Mouse (Mus musculus) intestine, embryonic 16.5 days (tissue): Measurements from ENCODE around the gene Ddc. TPM values are rescaled to one million over a fixed set of nuclear protein-coding genes. Genes with fewer than 3 reads are reported as not detected.

Experiments
- ATAC-seq: fragments of 200-750 bp; cut with Nextera tagmentation; 2 replicates; pipeline ENCODE4 v1.8.0; 2017; ENCODE audit warnings: moderate TSS enrichment, moderate library complexity
- H3K27ac ChIP-seq: fragments of 300-500 bp; sonication (generic); 2 replicates; pipeline ENCODE4 v1.5.1; 2014; ENCODE audit warnings: mild to moderate bottlenecking, low read length
- H3K27me3 ChIP-seq: fragments of 300-500 bp; sonication (generic); replicated peaks from 2 replicates; pipeline ENCODE4 v1.6.1; 2014; ENCODE audit warnings: low read length, control low read depth, mixed read lengths; ENCODE audit not compliant: control insufficient read depth, insufficient read depth
- H3K36me3 ChIP-seq: fragments of 300-500 bp; sonication (generic); 2 replicates; pipeline ENCODE4 v1.6.1; 2014; ENCODE audit warnings: low read length, control low read depth; ENCODE audit not compliant: control insufficient read depth, insufficient read depth
- H3K4me1 ChIP-seq: fragments of 300-500 bp; sonication (generic); 2 replicates; pipeline ENCODE4 v1.6.1; 2014; ENCODE audit warnings: low read length, control low read depth, mixed read lengths; ENCODE audit not compliant: control insufficient read depth, insufficient read depth
- H3K4me2 ChIP-seq: fragments of 300-500 bp; sonication (generic); 2 replicates; pipeline ENCODE4 v1.6.1; 2014; ENCODE audit warnings: low read depth, low read length, control low read depth
- H3K4me3 ChIP-seq: fragments of 300-500 bp; sonication (generic); 2 replicates; pipeline ENCODE4 v1.5.1; 2014; ENCODE audit warnings: mild to moderate bottlenecking, low read length
- H3K9ac ChIP-seq: fragments of 300-500 bp; sonication (generic); 2 replicates; pipeline ENCODE4 v1.6.1; 2014; ENCODE audit warnings: low read depth, low read length
- H3K9me3 ChIP-seq: fragments of 300-500 bp; sonication (generic); 2 replicates; pipeline ENCODE4 v1.6.1; 2016; ENCODE audit warnings: low read length, control low read depth; ENCODE audit not compliant: control insufficient read depth
- WGBS: fragments of 180-500 bp; shearing (Covaris S2); extraction: QIAGEN DNeasy Blood & Tissue Kit; methylation state at CpG from one replicate; pipeline ENCODE4 v1.1.7; 2014; 5-methylcytosine and 5-hydroxymethylcytosine counted together
- polyA plus RNA-seq: library from polyadenylated mRNA; unstranded; fragments of >200 nt; fragmentation: Nextera tagmentation; extraction: Ambion mirVana; gene quantifications from 2 replicates; pipeline ENCODE4 v1.2.1, GENCODE M21; 2015

Ddc gene
- 44.0 and 44.7 TPM in 2 replicates for polyA plus RNA-seq

DNA sequence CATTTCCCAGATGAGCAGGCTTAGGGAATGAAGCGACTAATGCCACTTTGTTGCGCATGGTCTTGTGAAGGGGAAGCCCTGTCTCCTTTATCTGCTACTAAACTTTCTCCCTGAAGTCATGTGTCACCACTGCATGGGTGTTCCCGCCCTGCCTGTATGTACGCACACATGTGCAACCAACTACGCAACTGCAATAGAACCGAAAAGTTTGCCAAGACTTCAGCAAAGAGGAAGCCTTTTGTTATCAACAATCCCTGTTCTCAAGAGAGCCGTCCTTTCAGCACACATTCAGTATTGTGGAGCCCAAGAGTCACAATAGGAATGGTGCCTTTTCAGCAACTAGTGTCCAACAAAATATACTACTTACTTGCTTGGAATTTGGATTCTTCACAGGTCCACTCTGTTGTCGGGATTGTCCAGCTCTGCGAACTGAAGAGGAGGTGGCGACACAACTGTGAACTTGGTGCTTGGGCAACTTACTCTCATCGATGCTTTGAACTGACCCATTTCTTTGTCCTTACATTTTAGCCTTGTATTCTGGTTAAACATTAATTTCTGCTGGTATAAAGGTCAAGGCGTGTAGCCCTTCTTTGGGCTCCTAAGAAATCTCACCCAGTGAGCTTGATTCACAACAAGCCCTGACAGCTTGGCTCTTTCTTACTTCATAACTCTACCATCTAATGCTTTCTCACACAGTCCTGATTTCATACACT, at the start of gene Ddc:
Gene Ddc, minus strand, starts transcription at position 500 of the 713 bp plus-strand sequence.
- no peaks in the 10 kb centered on the region for H3K9me3 ChIP-seq
- no peaks in the 10 kb centered on the region for H3K36me3 ChIP-seq
- peak within 1 kb of the TSS; percentile 39 for H3K4me3 ChIP-seq
- peak within 1 kb of the TSS; percentile 43; the same call in 1 of the 2 replicates for H3K9ac ChIP-seq
- peak; percentile 83 for ATAC-seq
- peak within 1 kb of the TSS; percentile 42 for H3K4me2 ChIP-seq
- peaks cover 20% of the 10 kb centered on the region for H3K4me1 ChIP-seq
- H3K27ac ChIP-seq, result peak within 1 kb of the TSS; percentile 80
- H3K27me3 ChIP-seq, result no peaks in the 10 kb centered on the region
- 67% methylated on average over 12 of the region's 12 CpGs for WGBS

DNA sequence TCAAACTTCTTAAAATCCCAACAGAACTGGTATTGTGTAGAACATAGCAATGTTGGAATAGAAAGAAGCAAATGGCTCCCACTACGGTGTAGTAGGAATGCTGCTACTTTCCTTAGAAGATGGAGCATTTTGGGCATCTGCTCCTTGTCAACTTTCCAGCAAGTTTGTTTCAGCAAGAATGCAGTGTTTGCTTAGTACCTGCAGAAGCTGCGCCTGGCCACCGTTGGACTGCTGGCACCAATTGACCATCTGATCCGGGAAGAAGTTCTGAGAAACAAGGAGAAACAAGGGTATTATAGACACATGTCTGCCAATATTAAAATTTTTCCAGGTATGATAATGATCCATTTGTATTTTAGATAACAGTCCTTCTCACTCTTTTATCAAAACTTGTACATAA, 47.8 kb upstream of the Ddc start:
- no peak for ATAC-seq
- peaks cover 6% of the 10 kb centered on the region; the same call in 1 of the 2 replicates for H3K36me3 ChIP-seq
- 74% methylated on average over 4 of the region's 4 CpGs for WGBS

DNA sequence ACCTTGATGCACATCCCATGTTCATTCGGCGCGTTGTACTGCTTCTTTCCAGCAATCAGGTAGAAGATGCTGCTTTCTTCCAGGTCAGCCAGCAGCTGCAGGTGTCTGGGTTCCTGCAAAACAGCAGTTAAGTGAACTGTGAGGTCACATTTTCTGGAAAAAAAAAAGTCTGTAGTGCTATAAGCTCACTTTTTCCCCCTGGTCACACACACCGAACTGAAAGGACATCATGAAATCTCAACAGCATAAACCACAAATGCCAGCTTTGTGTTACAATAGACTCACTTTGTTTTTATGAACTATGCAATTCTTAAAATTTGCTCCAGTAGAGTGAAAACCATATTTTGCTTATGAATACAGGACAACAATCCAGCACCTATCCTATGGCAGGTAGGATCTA, 46.9 kb upstream of the Ddc start:
- Histone ChIP-seq H3K27ac (no peak overlapping the region), H3K9ac (no peak overlapping the region), H3K4me2 (no peak overlapping the region), H3K9me3 (no peaks in the 10 kb centered on the region), H3K4me3 (no peak overlapping the region), H3K27me3 (no peaks in the 10 kb centered on the region), H3K36me3 (peaks cover 6% of the 10 kb centered on the region; the same call in 1 of the 2 replicates), H3K4me1 (peaks cover 16% of the 10 kb centered on the region)
- WGBS, result 93% methylated on average over 4 of the region's 4 CpGs
- no peak for ATAC-seq

More for the DNA sequence above, 47.8 kb upstream of the Ddc start:
- H3K4me1 ChIP-seq, result peaks cover 19% of the 10 kb centered on the region
- H3K4me2 ChIP-seq, result no peak overlapping the region
- no peaks in the 10 kb centered on the region for H3K9me3 ChIP-seq
- H3K27me3 ChIP-seq, result no peaks in the 10 kb centered on the region
- no peak overlapping the region for H3K4me3 ChIP-seq
- no peak overlapping the region for H3K9ac ChIP-seq
- no peak overlapping the region for H3K27ac ChIP-seq

DNA sequence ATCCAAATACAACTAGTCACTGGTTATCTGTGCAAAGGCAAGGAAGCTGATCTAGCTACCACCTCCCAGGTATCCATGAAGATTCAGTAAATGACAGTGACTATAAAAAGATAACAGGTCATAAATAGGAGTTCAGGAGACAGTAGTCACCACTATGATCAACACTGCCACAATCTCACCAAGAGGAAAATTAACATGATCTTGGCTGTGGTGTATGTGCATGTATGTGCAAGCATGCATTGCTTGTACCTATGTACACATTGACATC, 46.1 kb upstream of the Ddc start:
- peaks cover 13% of the 10 kb centered on the region for H3K4me1 ChIP-seq
- no peaks in the 10 kb centered on the region for H3K27me3 ChIP-seq
- ATAC-seq, result no peak
- H3K4me3 ChIP-seq, result no peak overlapping the region
- H3K27ac ChIP-seq, result no peak overlapping the region
- peaks cover 6% of the 10 kb centered on the region; the same call in 1 of the 2 replicates for H3K36me3 ChIP-seq
- H3K4me2 ChIP-seq, result no peak overlapping the region
- H3K9ac ChIP-seq, result no peak overlapping the region
- no peaks in the 10 kb centered on the region for H3K9me3 ChIP-seq

DNA sequence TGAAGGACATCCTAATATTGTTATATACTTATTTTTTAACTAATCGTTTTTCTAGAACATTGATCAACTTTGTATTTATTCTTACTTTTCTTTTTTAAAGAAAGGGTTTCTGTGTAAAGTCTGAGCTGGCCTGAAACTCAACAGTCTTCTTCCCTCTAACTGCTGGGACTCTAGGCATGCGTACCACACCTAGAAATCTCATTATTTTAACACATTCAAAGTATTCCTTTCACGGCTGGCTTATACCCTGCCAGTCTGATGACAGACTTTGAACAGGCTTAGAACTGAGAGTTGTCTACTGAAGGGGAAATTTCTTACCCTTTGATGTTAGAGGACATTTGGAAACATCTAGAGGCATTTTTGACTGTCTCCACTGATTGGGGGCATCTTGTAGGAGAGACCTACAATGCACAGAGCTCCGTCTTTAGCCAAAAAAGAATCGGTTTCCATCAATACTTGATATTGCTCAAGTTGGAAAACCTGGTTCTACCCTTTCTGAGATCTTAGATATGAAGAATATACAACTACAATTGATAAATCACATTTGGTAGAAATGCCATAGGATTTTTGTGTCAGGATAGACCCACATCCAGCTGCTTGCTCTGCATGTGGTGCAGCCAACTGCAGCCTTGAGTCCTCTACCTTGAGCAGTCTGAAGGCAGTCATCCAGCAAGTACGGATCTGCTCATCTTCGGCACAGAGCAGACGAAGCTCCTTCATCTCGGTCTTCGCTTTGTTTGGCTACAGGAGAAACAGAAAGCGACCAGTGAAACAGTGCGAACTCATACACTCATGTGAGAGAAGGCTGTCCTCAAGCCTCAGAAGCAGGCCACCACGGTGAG, 45.5 kb upstream of the Ddc start:
- no peak overlapping the region for H3K4me2 ChIP-seq
- peaks cover 6% of the 10 kb centered on the region; the same call in 1 of the 2 replicates for H3K36me3 ChIP-seq
- H3K27me3 ChIP-seq, result no peaks in the 10 kb centered on the region
- ATAC-seq, result no peak
- H3K9ac ChIP-seq, result no peak overlapping the region
- H3K4me3 ChIP-seq, result no peak overlapping the region
- H3K4me1 ChIP-seq, result peaks cover 9% of the 10 kb centered on the region
- 89% methylated on average over 13 of the region's 13 CpGs for WGBS
- H3K9me3 ChIP-seq, result no peaks in the 10 kb centered on the region
- H3K27ac ChIP-seq, result no peak overlapping the region

DNA sequence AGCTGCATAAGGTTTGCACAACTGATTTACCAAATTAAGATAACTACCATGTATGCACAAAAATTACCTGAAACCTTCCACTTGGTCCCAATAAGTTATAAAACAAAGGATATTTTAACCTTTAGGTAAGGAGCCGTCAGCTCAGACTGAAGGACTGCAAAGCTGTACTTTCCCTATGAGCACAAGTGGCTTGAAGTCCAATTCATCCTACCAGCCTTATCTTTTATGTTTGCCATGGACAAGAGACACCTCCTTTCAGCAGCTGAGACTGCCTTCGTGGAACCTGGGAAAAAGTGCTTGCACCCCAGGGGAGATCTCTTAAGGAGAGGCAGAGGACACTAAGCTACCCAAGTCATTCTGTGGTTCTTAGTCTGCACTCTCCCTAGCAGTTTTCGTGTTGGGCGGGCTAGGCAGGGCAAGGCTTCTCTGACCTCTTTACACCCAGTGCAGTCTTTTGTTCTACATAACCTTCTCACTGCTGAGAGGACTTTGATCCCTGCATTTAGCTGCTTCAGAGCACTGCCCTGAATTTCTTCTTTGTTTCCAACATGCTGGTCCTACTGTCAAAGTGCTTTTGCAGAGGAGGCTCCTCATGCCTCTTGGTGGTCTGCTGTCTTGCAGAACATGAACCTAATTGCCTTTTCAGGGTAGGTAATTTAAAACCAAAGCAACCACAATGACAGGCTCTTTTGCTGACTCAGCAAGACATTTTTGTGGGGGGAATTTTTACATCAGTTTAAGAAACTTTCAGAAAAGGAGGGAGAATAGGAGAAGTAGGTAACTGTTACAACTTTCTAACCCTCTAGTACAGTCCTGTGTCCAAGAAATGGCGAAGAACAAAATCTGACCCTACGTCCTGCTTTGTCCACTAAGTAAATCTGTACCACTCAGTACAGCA, 44.6 kb upstream of the Ddc start:
- Histone ChIP-seq H3K4me1 (peaks cover 6% of the 10 kb centered on the region; the same call in 1 of the 2 replicates), H3K9me3 (no peaks in the 10 kb centered on the region), H3K9ac (peak overlapping the region; percentile 11; the same call in 1 of the 2 replicates), H3K4me3 (no peak overlapping the region), H3K36me3 (peaks cover 6% of the 10 kb centered on the region; the same call in 1 of the 2 replicates), H3K27ac (peak overlapping the region; percentile 31; the same call in 1 of the 2 replicates), H3K4me2 (no peak overlapping the region), H3K27me3 (no peaks in the 10 kb centered on the region)
- ATAC-seq, result peak; percentile 88
- 59% methylated on average over 6 of the region's 6 CpGs for WGBS

DNA sequence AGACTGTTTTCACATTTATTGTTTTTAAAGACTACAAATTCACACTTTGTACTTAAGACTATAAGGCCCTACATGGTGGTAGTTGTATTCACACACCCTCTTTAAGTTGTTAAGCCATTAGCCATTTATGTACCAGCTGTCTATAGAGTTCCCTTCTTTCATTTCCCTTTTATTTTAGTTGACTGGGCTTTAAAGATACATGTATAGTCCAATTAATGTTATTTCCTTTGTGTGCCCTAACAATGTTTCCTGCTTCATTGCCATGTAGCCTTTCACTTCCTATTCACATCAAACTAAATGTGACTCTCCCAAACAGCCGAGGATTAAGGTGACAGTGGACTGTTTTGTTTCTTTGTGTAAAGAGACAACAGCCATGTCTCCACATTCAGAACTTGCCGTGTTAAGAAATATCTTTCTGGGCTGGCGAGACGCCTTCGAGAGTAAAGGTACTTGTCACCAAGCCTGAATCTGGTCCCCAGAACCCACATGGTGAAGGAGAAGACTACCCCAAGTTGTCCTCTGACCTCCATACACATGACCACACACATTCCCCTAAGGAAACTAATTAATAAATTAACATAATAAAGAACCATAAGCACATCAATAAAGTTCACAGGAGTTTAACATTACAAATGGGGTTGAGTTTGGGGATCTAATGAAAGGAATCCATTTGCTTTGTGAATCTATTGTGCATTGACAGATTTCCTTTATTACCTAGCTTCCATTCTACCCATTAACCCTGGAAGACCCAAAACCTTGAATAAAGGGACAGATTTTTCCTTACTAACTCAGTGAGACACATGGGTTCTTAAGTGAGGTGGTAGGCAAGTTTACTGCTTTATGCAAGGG, 43.1 kb upstream of the Ddc start:
- H3K9me3 ChIP-seq, result no peaks in the 10 kb centered on the region
- no peak overlapping the region for H3K27ac ChIP-seq
- H3K36me3 ChIP-seq, result peaks cover 9% of the 10 kb centered on the region; the same call in 1 of the 2 replicates
- no peak overlapping the region for H3K4me2 ChIP-seq
- no peak for ATAC-seq
- no peak overlapping the region for H3K4me3 ChIP-seq
- WGBS, result 85% methylated on average over 5 of the region's 5 CpGs
- peaks cover 6% of the 10 kb centered on the region; the same call in 1 of the 2 replicates for H3K4me1 ChIP-seq
- no peak overlapping the region for H3K9ac ChIP-seq
- no peaks in the 10 kb centered on the region for H3K27me3 ChIP-seq

DNA sequence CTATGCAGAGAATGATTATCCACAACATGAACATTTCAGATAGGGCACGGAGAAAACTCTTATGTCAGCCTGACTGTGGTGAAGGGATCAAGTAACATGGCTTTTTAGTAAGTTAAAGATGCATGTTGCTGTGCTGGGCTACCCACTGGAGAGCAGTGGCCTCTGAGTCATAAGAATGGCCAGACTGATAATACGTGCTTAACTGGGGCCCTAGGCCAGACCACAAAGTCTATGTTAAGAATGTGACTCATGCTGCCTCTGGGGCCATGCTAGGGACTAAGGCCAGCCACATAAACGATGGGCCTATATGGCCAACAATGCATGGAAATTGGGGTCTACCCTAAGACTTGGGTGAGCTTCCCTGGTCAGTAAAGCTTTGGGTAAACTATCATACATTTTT, 41.7 kb upstream of the Ddc start:
- peaks cover 6% of the 10 kb centered on the region; the same call in 1 of the 2 replicates for H3K4me1 ChIP-seq
- H3K9me3 ChIP-seq, result no peaks in the 10 kb centered on the region
- WGBS, result 66% methylated on average over 3 of the region's 3 CpGs
- no peaks in the 10 kb centered on the region for H3K27me3 ChIP-seq
- peak; percentile 41; the same call in 1 of the 2 replicates for ATAC-seq
- H3K27ac ChIP-seq, result no peak overlapping the region
- no peak overlapping the region for H3K4me3 ChIP-seq
- H3K9ac ChIP-seq, result no peak overlapping the region
- H3K36me3 ChIP-seq, result 0 out of 2 replicates have a peak, but pooled peaks cover 7% of the 10 kb centered on the region
- no peak overlapping the region for H3K4me2 ChIP-seq
